Mouse (Mus musculus): ENCODE results near the gene Lgals8. TPM values are rescaled to one million over a fixed set of nuclear protein-coding genes. Genes with fewer than 3 reads are reported as not detected.

The Lgals8 gene
- total RNA-seq, 2 experiments from 2014 or later, result 24.6 to 30.7 TPM

Other genes with a start within 250 kb of the Lgals8 start
- gene Mtr, start 206.8 kb downstream of the Lgals8 start, total RNA-seq (2021), result 10 to 100 TPM; 14.0 to 14.8 TPM
- gene Actn2, start 124.2 kb downstream of the Lgals8 start, total RNA-seq (2021), result 1,000 to 10,000 TPM; 1,044 to 1,453 TPM
- 10 to 100 TPM; 13.7 to 14.1 TPM for gene Heatr1, start 69.9 kb downstream of the Lgals8 start, total RNA-seq (2021)
- gene Edaradd, start 55.5 kb upstream of the Lgals8 start, total RNA-seq (2021), result under 1 TPM in 1 of 2 experiments, not detected in 1; 0.08 TPM
- gene Ero1lb, start 100.9 kb upstream of the Lgals8 start, total RNA-seq (2021), result 1 to 10 TPM; 1.2 to 1.3 TPM